Mouse (Mus musculus): ENCODE data around the gene Tenm4. TPM values are rescaled to one million over a fixed set of nuclear protein-coding genes. Genes with fewer than 3 reads are reported as not detected.
"Not testable (repeated sequence)": the region's sequence is repeated elsewhere in the genome, so short reads cannot be mapped to it uniquely, and the experiment has no call there.

Tenm4 gene
- polyA plus RNA-seq, 3 experiments from 2014 or later: 0.05 TPM; not detected in 2

DNA sequence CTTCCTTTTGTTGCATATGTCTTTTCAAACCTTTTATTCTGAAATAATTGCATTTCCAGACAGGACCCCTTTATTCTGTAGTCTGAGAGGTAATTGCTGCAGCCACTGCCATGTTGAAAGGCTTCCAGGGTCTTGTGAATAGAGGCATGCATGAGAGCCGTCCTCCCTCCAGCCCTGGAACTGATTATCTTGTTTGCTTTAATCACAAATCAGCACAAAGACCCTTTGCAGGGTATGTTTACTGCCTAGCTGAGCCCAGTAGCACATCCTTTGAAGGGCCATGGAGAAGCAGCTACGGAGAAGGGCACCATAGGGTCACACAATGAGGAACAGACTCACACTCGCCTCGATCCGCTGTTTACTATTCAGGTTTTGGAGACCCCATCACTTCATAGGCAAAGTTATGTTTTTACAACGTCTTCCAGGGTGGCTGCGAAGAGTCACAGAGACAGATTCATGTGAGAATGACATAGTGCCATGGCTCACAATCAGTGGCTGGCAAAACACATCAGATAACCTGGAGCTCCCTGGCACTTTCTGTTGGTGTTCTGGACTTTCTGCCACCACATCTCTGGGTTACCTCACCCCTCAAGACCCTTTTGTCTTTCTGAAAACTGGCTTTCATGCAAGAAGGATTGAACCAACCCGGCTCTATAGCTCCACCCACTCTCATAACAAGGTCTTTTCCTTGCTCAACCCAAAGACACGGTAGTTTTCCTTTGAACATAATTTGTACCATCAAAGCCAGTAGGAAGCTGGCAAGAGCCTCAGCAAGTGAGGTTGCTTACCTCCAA is 425.6 kb downstream of the Tenm4 start:
- ATAC-seq: no peak

DNA sequence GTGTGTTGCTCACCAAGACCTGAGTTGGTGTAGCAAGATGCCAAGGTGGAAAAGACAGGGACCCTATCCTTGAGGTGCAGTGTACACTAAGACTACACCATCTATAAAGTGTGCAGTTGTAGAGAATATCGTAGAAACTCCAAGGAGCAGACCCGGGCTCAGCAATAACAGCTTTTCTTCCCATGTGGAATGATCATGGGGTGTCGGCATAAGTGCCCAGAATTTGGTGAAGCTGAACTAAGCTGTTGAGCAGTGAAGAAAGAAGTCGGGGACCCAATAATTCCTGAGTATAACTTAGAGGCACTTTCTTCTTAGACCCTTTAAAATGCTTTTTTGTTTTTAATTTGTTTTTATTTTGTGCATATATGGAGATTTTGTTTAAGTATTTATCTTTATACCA is 426.8 kb downstream of the Tenm4 start:
- no peak for ATAC-seq

DNA sequence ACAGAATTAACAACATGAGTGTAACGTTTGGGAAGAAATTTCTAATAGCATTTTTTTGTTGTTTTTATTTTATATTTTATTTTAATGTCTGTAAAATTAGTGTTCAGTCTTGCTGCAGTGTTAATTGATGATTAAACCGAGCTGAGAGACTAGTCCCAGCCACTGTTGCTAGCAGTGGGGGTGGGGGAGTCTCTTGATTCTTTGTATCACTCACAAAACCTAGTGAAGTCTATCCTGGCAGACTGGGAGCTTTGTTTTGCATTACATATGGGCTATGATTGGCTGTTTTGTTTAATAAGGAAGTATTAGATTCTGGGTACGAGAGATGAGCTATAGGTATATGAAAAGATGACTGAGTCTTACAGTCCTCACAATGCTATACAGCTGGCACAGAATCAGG is 428.0 kb downstream of the Tenm4 start:
- ATAC-seq: no peak

DNA sequence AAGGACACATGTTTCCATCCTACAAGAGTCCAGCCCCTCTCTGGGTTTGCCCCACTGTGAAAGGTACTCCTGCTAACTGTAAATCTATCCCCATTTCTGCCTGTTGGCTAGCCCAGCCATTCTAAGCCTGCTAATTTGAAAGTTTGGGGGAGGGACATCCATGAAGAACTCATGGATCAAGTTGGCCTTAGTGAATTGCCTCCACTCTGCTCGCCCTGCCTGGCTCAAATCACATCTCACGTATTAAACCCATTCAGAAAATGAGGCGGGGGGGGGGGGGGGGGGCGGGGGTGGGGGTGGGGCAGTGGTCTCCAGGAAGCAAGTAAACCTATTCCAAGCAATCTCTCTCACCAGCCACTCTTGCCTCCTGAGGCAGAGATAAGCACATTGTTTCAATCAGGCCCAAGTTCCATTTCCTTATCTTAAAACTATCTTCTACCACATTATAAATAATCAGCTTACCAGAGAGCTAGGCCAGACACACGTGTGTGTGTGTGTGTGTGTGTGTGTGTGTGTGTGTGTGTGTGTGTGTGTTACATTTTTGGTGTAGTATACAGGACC is 429.4 kb downstream of the Tenm4 start:
- no peak for ATAC-seq

DNA sequence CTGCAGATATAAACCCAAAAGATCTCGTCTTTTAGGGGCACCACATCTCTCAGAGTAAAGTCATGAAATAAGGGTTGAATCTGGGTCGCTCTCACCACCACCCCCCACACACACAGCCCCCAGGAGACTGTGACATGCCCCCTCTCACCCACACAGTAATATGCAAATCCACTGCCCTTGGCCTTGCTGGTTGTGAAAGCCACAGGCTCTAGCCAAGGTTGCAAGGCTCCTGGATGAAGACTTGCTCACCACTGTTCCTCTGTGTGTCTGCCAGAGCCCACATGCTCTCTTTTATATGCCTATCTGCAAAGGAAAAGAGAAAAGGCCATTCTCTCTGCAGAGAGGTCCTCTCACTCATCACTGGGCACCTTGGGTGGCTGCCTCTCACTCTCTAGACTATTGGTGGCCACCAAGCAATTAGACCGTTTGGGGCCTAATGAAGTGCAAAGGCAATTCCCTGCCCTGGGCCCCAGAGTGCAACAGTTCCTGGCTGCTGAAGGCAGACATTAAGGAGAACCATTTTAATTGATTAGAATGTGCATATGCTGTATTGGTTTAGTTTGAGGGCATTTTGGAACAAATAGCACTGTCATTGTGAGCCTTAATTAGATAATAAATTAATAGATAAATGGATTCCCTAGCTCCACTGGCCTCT is 433.2 kb downstream of the Tenm4 start:
- ATAC-seq: no peak

DNA sequence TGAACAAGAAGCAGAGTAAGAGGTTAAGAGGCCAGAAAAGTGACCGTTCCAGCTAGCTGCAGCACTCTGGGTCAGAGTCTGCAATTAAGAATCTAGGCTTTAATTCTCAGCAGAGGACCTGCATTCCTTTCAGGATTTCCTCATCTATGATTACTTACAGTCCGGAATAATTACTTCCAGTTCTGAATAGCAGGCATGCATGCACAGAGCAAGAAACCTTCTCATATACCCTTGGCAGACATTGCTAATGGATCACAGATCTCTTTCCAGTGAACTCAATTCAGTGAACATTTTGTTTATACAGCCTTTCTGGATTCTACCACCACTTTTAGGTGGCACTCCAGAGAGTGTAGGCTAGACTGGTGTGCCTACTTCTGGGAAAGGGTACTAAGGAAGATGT is 434.3 kb downstream of the Tenm4 start:
- no peak for ATAC-seq

DNA sequence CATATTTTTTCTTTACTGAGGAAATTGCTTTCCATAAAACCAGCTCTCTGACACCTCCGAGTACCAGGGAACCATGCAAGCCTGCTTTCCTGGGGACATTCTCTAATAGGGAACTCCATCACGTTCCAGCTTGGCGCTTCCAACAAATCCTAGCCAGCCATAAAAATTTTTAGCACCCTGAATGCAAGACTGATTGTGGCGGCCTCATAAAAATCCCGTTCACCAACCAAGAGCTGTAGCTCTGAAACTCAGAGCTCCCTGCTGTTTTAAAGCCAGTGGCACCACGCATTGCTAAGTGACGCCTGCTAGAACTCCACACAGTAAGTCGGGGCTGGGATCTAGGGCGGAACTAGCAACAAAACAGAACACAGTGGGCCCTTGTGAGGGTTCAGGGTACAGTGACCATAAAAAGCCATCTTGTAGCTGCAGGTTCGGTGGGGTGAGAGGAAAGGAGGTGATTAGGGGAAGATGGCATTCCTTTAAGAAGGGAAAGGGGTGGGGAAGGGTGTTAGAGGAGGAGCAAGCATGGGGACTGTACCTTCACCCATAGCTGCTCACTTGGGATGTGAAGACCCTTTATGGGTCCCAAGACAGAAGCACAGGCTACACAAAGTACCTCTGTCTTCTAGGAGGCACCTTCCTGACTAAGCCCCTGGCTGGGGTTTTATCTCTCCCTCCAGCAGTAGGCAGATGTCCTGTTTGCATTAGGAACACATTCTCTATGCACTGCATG is 439.0 kb downstream of the Tenm4 start:
- ATAC-seq: no peak

DNA sequence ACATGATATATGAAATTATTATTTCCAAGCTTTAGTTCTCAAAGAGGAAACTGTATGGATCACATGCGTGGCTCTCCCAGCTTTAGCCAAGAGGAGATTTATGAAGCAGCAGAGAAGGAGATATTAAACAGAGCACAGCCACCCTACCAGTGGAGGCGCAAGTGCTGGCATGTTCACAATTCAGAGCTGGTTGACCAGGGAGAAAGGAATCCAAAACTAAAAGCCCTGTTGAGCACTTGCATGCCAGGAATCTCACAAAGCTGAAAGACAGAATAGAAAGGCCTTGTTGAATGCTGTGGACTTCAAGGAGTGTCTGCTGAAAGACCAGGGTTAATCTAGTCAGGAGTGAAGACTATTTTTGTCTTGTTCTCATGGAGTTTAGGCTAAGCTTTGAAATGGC is 446.3 kb downstream of the Tenm4 start:
- ATAC-seq: no peak

DNA sequence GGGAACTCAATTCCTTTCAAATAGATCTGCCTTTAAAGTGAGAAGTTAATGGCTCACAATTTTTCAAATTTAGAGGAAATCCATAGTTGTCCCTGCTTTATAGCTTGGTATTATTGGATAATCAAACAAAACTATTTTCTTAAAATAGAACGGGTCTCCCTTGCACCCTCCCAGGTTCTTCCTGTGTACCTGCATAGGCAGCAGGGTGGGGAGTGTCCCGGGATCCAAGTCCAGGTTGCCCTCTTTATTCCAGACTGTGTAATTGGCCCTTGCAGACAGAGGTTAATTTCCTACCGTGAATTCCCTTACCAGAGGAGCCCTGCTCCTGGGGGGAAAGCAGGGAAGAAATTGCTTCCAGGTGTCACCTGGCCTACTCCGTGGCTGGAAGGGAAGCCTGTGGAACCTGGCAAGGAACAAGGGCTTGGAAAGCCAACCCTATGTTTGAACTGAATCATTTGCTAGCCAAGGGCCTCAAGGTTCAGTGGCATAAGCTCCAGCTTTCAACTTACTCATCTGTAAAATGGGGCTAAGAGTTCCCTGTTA is 449.0 kb downstream of the Tenm4 start:
- no peak for ATAC-seq

DNA sequence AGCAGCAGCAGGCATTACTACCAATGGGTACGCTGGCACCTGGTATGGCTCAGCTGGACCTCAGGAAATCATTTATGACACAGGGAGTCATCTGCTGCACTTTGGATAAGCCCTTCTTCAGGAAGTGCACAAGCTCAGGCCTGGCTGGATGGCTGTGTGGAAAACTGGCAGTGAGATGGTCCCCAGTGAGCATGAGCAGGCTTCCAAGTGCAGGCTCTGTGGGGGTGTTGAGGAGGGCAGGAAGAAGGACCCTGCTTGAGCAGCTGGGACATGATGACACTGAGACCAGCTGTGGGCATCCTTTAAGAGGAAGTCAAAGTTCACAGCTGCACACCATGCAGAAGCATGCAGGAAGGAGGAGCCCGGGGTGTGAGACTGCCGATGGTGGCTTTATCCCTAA is 455.3 kb downstream of the Tenm4 start:
- ATAC-seq: no peak

DNA sequence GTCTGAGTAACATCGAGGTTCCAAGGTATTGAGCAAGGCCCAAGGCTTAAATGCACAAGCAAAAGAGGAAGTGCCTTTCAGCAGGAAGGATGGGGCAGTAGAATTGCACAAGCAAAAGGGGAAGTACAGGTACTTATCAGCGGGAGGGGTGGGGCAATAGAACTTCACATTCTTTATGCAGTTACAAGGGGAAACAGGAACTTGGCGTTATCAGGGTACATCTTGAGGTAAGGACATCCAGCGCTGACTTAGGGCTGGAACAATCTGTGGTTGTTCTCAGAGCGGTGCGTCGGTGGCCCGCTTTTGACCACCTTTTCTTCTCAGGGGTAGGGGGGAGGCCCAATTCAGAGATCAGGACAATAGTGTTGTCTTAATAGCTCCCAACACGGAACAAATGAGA is 459.5 kb downstream of the Tenm4 start:
- not testable (repeated sequence) for ATAC-seq

DNA sequence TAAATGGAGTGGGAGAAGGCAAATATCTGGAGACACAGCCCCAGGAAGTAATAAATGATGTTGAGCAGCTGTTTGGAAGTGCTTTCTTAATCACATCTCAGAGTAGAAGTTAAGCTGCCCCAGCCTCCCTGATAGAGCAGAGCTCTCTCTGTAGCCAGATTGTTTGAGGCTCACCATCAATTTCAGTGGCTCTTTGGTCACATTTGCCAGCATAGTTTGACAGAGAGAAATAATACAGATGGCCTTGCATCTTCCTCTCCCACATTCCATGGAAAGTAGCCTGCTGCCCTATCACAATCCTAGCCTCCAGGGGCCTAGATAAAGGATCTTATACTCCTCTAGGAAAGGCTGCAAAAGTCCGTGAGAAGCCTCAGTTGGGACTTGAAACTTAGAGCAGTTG is 462.0 kb downstream of the Tenm4 start:
- ATAC-seq: no peak

DNA sequence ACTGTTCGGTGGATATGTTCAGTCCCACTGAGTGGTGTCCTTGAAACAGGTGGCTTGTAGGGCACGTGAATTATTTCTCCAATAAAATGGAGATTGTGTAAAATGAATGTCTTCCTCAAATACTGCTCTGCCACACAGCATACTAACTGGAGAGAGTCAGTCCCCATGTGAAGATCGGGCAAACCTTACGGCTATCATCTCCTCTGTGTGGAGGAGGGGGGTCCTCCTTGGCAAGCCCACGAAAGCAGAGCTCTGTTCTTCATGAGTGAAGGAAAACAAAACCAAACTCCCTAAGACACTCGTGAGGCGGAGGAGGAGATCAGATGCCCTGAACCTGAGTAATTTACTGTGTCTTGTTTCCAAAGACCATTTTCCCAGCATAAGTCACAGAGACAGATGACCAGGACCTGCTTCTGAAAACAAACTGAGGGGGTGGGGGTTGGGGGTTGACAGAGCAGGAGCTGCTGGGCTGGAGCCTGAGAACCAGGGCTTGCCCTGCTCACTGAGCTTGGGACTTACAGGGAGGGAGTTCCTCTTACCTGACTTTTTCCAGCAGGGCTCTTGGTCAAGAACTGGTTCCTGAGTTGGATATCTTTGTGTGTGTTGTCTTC is 464.9 kb downstream of the Tenm4 start:
- no peak for ATAC-seq

DNA sequence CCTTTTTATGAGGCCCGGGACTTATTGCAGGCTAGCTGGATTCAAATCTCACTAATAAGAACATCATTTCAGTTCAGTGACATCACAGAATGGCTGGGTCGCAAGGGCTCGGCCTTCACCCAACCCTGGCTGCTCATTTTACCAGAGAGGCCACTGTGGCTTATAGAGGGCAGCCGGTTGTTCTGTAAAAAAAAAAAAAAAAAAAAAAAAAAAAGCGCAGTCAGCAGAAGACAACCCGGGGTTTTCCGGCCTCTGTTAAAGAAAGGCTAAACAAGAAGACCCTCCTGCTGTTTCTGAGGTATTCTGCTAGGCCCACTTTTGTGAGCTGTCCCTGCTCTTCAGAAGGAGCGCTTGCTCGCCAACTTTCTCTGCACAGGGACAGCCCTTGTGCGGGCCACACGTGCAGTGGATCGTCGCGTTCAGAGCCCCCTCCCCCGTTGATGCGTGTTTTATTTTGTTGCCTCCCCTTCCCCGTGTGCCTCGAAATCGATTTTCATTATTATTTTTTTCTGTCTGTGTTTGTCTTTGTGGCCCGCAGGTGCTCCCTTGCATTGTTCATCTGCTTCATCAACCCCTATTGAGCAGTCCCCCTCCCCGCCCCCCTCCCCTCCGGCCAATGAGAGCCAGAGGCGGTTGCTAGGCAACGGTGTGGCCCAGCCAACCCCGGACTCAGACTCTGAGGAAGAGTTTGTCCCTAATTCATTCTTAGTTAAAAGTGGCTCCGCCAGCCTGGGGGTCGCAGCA is 472.6 kb downstream of the Tenm4 start:
- ATAC-seq: no peak

DNA sequence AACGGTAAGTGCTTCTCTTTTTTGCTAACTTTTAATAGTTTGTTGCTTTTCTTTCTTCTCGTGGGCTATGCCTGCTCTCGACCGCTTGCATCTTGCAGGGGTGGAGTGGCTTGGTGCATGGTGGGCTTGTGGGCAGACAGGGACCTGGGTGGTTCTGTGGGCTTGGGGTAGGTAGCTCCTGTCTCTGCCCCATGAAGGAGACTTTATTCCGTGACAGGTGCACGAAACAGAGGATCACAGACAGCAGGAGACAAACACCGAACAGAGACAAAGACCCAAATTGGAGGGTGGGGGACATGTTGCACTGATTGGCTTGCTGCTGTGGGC is 473.1 kb downstream of the Tenm4 start:
- no peak for ATAC-seq

DNA sequence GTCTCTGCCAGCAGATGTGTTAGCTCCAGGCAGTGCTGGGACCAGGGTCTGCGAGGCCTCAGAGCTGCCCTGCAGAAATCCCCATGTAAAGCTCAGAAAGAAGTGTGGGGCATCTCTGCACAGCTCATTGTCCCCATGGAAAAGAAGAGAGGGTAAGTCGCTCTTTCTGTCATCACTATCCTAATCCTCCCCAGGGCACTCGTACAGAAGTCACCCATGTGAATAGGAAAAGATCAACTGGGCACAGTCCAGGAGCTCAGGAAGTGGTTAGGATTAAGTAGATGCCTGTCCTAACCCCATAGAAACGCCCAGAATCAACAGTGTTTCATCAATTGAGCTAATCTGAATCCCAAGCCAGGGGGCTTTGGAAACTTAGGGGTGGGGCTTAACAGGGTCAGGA is 476.6 kb downstream of the Tenm4 start:
- no peak for ATAC-seq

DNA sequence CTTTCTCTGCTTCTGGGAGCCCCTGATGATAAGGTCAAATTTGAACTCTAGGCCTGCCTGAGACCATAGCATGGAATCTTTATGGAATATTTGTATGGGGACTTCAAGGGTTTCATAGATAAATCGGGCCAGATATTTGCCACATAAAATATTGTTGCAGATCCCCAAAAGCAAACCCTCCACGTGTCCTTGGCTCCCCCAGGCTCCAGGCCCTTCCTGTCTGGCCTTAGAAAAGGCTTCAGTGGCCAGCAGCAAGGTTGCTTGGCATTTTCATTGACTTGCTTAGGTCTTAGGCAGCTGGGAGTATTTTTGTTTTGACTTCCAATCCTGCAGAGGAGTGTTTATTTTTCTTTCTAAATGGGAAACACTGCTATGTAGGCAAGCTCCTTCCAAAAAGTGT is 477.6 kb downstream of the Tenm4 start:
- no peak for ATAC-seq

DNA sequence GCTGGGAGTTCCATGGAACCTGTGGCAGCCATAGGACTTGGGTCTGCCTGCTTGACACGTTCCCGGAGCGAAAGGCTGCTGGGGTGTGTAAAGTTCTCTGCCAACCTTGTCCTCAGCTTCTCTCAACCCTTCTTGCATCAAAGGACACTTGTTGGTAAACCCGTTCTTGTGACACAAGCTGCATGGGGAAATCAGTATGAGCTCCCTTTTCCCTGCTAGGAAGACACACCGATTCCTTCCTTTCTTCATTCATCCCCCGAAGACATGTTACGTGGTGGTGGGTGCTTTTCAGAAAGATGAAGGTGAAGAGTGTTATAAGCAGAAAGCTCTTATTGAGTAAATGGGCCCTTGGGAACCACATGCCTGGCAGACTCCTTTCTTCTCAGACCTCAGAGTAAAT is 478.1 kb downstream of the Tenm4 start:
- no peak for ATAC-seq

DNA sequence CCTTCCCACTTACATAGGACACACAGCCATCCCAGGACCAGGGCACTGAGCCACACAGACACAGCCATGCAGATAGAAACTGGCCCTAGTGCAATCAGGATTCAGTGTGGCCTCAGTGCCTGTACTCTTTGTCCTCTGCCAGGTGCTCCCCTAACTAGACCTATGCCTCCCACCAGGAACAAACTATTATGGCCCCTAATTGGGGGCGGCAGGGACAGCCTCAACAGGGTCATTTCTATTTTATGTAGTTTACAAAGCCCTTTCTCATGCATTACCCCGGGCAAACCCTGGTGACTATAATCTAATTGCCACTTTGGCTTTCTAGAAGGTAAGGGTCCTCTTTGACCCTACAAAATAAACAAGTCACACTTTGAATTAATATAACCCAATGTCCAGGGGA is 479.4 kb downstream of the Tenm4 start:
- ATAC-seq: no peak

DNA sequence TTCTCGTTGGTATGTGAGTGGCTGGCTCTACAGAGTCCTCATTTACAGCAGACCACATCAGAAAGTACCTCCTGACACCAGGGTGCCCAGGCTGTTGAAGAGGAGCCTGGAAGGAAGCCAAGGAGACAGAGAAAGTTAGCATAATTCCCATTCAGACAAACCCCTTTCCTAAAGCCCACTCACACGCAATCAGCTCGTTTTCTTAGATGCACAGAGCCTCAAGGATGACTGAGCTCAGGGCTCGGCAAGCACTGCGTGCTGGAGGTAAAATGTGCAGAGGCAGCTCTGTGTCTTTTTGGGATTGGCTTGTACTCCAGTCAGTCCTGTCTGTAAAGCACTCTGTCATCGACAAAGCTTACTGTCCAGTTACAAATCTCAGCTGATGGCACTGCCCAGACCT is 480.0 kb downstream of the Tenm4 start:
- ATAC-seq: no peak

DNA sequence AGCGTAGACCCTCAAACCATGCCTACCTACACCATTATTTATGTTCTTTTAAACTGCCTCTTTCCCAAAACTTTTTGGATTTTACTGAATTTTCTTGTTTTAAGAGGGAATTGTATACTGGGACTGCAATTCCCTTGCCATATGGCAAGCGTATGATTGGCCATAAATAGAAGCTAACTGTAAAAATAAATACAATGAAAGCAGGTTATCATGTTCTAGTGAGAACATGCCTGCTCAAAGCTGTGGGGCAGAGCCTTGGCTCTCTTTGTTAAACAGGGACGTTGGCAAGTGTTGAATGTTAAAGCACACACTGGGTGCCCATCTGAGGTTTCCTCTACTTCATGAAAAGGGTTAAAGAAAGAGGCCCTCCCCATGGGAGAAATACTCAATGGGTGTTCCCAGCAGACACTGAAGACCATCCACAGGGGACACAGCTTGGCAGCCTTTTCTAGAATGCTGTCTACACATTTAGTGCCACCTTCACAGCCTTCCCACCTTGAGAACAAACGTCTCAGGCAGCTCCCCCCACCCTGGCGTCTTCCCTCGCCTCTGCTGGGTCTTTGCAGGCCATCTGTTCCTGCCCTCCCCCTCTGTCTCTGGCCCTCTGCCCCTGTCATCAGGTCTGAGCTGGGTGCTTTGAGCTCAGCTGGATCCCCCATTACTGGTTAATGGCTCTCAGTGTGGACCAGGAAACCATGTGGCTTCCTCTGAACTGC is 480.7 kb downstream of the Tenm4 start:
- ATAC-seq: no peak

DNA sequence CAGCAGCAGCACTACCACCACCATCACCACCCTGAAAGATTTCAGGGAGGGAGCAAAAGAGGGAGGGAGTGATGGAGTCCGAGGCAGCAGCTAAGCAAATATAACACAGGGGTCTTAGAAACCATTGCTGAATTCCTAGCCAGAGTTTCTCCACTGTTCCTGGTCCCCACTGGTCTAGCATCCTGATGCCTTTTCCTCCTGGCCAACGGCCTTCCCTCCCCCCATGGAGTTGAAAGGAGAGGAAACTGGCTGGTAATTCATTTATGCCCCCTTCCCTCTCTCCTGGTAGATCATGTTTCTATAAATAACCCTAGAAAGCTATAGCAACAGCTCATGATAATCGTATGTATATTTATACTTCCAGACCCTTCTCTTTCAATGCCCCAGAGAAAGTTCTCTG is 481.8 kb downstream of the Tenm4 start:
- ATAC-seq: no peak
